Mouse (Mus musculus) embryonic facial prominence, embryonic 14.5 days (tissue): Measurements from ENCODE around the gene Cd101. TPM values are rescaled to one million over a fixed set of nuclear protein-coding genes. Genes with fewer than 3 reads are reported as not detected.

Experiments used
- ATAC-seq: fragments of 200-750 bp; cut with Nextera tagmentation; 2 replicates; pipeline ENCODE4 v1.8.0; 2017; ENCODE audit warnings: low read depth, moderate number of reproducible peaks, moderate TSS enrichment
- DNase-seq: peaks from one replicate; pipeline ENCODE4 v3.0.0-alpha.2; 2015; ENCODE audit warnings: low spot score
- H3K27ac ChIP-seq: fragments of 300-500 bp; sonication (generic); replicated peaks from 2 replicates; pipeline ENCODE4 v1.5.1; 2014; ENCODE audit warnings: low read depth, mild to moderate bottlenecking, low read length, moderate library complexity
- H3K27me3 ChIP-seq: fragments of 300-500 bp; sonication (generic); replicated peaks from 2 replicates; pipeline ENCODE4 v1.6.1; 2014; ENCODE audit warnings: low read length; ENCODE audit not compliant: control insufficient read depth, insufficient read depth
- H3K36me3 ChIP-seq: fragments of 300-500 bp; sonication (generic); 2 replicates; pipeline ENCODE4 v1.6.1; 2014; ENCODE audit warnings: low read length, mixed read lengths; ENCODE audit not compliant: control insufficient read depth, insufficient read depth
- H3K4me1 ChIP-seq: fragments of 300-500 bp; sonication (generic); 2 replicates; pipeline ENCODE4 v1.6.1; 2014; ENCODE audit warnings: antibody characterized with exemption, low read length; ENCODE audit not compliant: control insufficient read depth, insufficient read depth
- H3K4me2 ChIP-seq: fragments of 300-500 bp; sonication (generic); 2 replicates; pipeline ENCODE4 v1.6.1; 2014; ENCODE audit warnings: low read depth, mild to moderate bottlenecking, low read length, moderate library complexity, mixed read lengths
- H3K4me3 ChIP-seq: fragments of 300-500 bp; sonication (generic); 2 replicates; pipeline ENCODE4 v1.5.1; 2014; ENCODE audit warnings: low read depth, mild to moderate bottlenecking, low read length
- H3K9ac ChIP-seq: fragments of 300-500 bp; sonication (generic); 2 replicates; pipeline ENCODE4 v1.6.1; 2014; ENCODE audit warnings: low read depth, mild to moderate bottlenecking, low read length, moderate library complexity, mixed read lengths
- H3K9me3 ChIP-seq: fragments of 300-500 bp; sonication (generic); 2 replicates; pipeline ENCODE4 v1.6.1; 2016; ENCODE audit warnings: low read length; ENCODE audit not compliant: control insufficient read depth
- WGBS: fragments of 180-500 bp; shearing (Covaris S2); extraction: QIAGEN DNeasy Blood & Tissue Kit; methylation state at CpG from one replicate; pipeline ENCODE4 v1.1.7; 2014; 5-methylcytosine and 5-hydroxymethylcytosine counted together
- polyA plus RNA-seq: library from polyadenylated mRNA; unstranded; fragments of >200 nt; fragmentation: Nextera tagmentation; extraction: Ambion mirVana; gene quantifications from 2 replicates; pipeline ENCODE4 v1.2.1, GENCODE M21; 2014

Cd101 gene
- polyA plus RNA-seq, 1 experiment from 2014 or later = 0.24 TPM

DNA sequence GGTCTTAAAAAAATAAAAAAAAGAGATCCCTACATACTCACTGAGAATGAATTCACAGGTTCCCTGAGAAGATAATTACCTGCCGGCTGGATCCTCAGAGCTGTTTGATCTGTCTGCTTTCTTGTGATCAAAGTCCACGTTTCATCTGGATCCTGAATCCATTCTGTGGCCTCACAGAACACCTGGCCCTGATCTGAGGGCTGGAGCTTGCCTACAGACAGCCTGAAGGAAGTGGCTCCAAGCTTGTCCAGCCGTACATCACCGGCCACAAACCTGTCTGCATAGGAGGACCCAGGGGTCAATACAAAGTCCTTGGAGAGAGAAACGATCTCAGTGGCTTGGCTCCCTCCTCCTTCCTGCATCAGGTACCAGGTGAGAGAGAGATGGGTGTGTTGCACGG lies 10.9 kb downstream of the Cd101 start:
- Histone ChIP-seq H3K36me3 (no peaks in the 10 kb centered on the region), H3K4me3 (no peak overlapping the region), H3K9ac (no peak overlapping the region), H3K27ac (no peak overlapping the region), H3K4me1 (0 out of 2 replicates have a peak, but pooled peaks cover 7% of the 10 kb centered on the region), H3K4me2 (no peak overlapping the region), H3K27me3 (no peaks in the 10 kb centered on the region), H3K9me3 (no peaks in the 10 kb centered on the region)
- DNase-seq (no peak), ATAC-seq (no peak)
- WGBS = 78% methylated on average over 6 of the region's 6 CpGs

DNA sequence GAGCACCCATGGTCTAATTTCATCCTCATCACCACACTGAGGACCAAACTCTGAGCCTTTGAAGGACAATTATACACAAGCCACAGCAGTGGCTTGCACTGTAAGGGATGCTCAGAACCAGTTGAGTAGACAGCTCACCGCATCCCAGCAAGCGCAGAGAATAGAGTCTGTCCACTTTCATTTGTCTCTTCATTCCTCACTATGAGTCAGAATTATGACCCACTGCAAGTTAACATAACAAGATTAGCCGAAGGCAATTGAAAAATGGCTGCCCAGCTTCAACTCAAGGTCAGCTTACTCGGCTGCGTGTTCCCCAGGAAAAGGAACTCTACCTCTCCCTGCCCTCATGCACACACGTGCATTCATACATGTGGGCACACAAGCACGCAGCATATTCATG lies 13.3 kb downstream of the Cd101 start:
- 83% methylated on average over 7 of the region's 7 CpGs for WGBS
- DNase-seq (no peak), ATAC-seq (no peak)
- no peaks in the 10 kb centered on the region for H3K9me3 ChIP-seq
- H3K4me1 ChIP-seq = 0 out of 2 replicates have a peak, but pooled peaks cover 7% of the 10 kb centered on the region
- H3K36me3 ChIP-seq = no peaks in the 10 kb centered on the region
- no peaks in the 10 kb centered on the region for H3K27me3 ChIP-seq
- H3K4me2 ChIP-seq = no peak overlapping the region
- H3K9ac ChIP-seq = no peak overlapping the region
- H3K27ac ChIP-seq = no peak overlapping the region
- H3K4me3 ChIP-seq = no peak overlapping the region

DNA sequence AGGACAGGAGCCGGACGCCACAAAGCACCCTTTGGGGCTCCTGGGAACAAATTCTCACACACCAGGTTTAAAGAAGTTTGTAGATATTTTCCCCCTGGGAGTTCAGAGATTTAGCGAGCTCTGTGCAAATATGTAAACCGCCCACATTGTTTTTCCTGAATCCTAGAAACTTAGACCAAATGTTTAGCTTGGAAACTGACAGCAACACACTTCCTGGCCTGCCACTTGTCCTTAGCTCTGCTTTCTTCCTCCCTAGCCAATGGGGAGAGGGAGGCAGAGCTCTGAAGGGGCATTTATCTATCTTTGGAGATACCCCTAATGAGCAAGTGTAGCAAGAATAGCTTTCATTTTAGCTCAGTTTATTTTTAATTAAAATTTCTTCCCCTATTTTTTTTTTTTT lies 14.1 kb downstream of the Cd101 start:
- Histone ChIP-seq H3K36me3 (no peaks in the 10 kb centered on the region), H3K4me2 (no peak overlapping the region), H3K9me3 (no peaks in the 10 kb centered on the region), H3K4me1 (0 out of 2 replicates have a peak, but pooled peaks cover 7% of the 10 kb centered on the region), H3K9ac (no peak overlapping the region), H3K27ac (no peak overlapping the region), H3K27me3 (no peaks in the 10 kb centered on the region), H3K4me3 (no peak overlapping the region)
- no peak for ATAC-seq
- 30% methylated on average over 4 of the region's 4 CpGs for WGBS
- DNase-seq = peak; percentile 33

DNA sequence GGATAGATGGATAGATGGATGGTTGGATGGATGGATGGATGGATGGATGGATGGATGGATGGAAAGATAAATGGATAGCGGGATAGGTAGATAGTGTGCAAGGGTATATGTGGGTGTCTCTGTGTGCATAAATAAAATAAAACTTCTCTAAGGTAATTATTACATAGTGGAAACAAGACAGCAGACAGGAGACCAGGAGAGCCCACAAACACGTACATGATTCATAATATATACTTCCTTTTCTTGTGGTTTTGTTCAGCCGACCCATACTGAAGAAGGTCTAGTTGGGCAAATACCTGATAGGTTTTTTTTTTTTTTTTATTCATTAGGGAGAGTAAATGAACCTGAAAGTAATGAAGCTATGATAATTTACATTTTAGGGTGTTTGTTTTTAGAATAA lies 15.8 kb downstream of the Cd101 start:
- Histone ChIP-seq H3K4me3 (no peak overlapping the region), H3K27ac (no peak overlapping the region), H3K36me3 (no peaks in the 10 kb centered on the region), H3K27me3 (no peaks in the 10 kb centered on the region), H3K4me2 (no peak overlapping the region), H3K9me3 (no peaks in the 10 kb centered on the region), H3K9ac (no peak overlapping the region), H3K4me1 (0 out of 2 replicates have a peak, but pooled peaks cover 7% of the 10 kb centered on the region)
- DNase-seq (no peak), ATAC-seq (no peak)
- 86% methylated on average over 3 of the region's 3 CpGs for WGBS

DNA sequence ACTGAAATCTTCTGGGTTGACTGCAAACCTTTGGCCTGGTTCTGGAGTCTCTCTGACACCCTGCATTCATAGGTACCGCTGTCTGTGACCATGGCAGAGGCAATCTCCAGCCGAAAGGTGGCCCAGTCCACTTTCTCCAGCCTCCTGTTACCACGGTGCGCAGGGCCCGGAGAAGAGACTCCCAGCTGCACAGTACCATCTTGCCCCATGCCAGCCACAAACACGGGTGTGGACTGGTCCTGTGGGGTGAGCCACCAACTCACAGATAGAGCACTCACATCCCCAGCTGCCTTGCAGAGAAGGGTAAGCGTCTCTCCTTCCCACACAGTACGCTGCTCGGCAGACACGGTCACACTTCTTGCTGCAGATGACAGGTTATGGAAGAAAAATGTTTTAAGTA lies 16.4 kb downstream of the Cd101 start:
- Histone ChIP-seq H3K4me1 (0 out of 2 replicates have a peak, but pooled peaks cover 7% of the 10 kb centered on the region), H3K36me3 (no peaks in the 10 kb centered on the region), H3K4me2 (no peak overlapping the region), H3K9me3 (no peaks in the 10 kb centered on the region), H3K27ac (no peak overlapping the region), H3K4me3 (no peak overlapping the region), H3K27me3 (no peaks in the 10 kb centered on the region), H3K9ac (no peak overlapping the region)
- 95% methylated on average over 10 of the region's 10 CpGs for WGBS
- DNase-seq (no peak), ATAC-seq (no peak)

DNA sequence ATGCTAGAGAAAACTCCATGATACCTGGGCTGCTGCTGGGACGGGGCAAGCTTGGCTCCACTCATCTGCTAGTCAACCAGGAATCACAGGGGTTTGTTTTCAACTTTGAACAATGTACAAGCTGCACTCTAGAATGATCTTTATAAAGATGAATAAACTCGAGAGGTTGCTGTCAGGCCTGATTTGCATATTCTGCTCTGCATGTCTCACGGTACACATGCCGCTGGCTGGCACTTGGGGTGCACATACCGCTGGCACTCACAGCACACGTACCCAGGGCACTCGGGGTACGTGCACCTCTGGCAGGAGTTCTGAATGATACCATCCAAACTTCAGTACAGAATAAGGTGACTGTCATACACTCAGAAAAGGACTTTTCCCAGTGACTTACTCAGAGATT lies 16.8 kb downstream of the Cd101 start:
- DNase-seq (no peak), ATAC-seq (no peak)
- Histone ChIP-seq H3K36me3 (no peaks in the 10 kb centered on the region), H3K27me3 (no peaks in the 10 kb centered on the region), H3K4me2 (no peak overlapping the region), H3K9me3 (no peaks in the 10 kb centered on the region), H3K4me1 (0 out of 2 replicates have a peak, but pooled peaks cover 7% of the 10 kb centered on the region), H3K9ac (no peak overlapping the region), H3K4me3 (no peak overlapping the region), H3K27ac (no peak overlapping the region)
- 79% methylated on average over 8 of the region's 8 CpGs for WGBS

DNA sequence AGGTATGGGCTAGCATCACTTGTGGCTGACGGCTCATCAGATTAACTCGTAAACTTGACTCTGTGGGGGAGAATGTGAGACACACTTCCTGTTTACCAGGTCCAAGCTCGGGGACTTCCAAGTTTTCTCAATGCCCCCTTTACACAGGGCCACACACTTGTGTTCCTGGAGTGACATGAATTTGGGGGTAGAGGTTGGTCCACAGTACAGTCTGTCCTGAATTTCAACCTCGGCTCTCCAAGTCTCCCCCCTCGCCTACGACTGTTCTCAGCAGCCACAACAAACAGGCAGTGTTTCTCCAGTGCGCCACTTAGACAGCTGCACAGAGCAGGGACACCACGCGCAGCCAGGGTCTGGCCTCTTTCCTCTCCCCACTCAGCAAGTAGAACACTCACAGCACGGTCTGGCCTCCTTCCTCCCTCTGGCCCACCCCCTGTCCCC lies 17.2 kb downstream of the Cd101 start:
- H3K4me1 ChIP-seq = 0 out of 2 replicates have a peak, but pooled peaks cover 7% of the 10 kb centered on the region
- no peak overlapping the region for H3K4me2 ChIP-seq
- no peaks in the 10 kb centered on the region for H3K36me3 ChIP-seq
- no peak overlapping the region for H3K9ac ChIP-seq
- H3K27me3 ChIP-seq = no peaks in the 10 kb centered on the region
- 35% methylated on average over 10 of the region's 10 CpGs for WGBS
- no peaks in the 10 kb centered on the region for H3K9me3 ChIP-seq
- peak; percentile 47; the same call in 1 of the 2 replicates for ATAC-seq
- H3K27ac ChIP-seq = no peak overlapping the region
- no peak overlapping the region for H3K4me3 ChIP-seq
- DNase-seq = peak; percentile 33

DNA sequence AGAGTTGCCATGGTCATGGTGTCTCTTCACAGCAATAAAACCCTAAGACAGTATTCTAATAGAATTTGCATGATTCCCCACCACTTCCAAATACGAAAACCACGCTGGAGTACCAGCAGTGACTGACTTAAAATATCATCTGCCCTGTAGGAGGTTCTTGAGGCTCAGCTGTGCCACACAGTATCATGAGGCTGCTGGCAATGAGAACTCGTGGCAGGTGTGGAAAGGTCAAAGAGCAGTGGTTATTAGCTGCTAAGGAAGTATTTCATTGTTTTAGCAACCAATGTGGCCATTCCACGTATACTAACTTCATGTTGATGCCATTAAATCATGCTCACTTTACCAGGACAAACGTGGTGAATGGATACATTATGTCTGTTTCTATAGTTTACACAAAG lies 18.2 kb downstream of the Cd101 start:
- Histone ChIP-seq H3K4me3 (no peak overlapping the region), H3K36me3 (no peaks in the 10 kb centered on the region), H3K9ac (no peak overlapping the region), H3K4me2 (no peak overlapping the region), H3K4me1 (peaks cover 15% of the 10 kb centered on the region; the same call in 1 of the 2 replicates), H3K27me3 (no peaks in the 10 kb centered on the region), H3K27ac (no peak overlapping the region), H3K9me3 (no peaks in the 10 kb centered on the region)
- ATAC-seq (no peak), DNase-seq (no peak)
- 55% methylated on average over 5 of the region's 5 CpGs for WGBS

DNA sequence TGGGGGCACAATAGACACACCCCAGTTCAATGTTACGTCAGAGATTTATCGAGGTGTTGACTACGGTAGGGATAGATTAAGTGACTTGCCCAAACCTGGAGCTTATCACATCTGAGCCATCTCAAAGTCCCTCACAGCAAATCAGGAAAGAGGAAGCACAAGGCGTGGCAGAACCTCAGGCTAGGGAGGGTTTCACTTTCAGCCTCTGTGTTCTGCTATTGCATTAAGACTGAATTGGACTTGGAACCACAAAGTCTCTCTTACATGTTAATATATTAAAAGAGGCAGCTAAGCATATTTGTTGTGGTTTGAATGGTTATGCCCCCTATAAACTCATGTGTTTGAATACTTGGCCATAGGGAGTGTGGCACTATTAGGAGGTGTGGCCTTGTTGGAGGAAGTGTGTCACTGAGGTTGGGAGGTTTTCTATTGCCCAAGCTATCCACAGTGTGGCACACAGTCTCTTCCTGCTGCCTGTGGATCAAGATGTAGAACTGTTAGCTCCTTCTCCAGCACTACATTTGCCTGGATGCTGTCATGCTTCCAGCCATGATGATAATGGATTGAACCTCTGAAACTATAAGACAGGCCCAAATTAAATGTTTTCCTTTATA lies 18.7 kb downstream of the Cd101 start:
- DNase-seq = peak; percentile 14
- Histone ChIP-seq H3K36me3 (no peaks in the 10 kb centered on the region), H3K27ac (no peak overlapping the region), H3K9ac (no peak overlapping the region), H3K4me3 (no peak overlapping the region), H3K27me3 (no peaks in the 10 kb centered on the region), H3K9me3 (no peaks in the 10 kb centered on the region), H3K4me1 (peaks cover 16% of the 10 kb centered on the region; the same call in 1 of the 2 replicates), H3K4me2 (no peak overlapping the region)
- no peak for ATAC-seq
- WGBS = 81% methylated on average over 4 of the region's 4 CpGs
